Mouse (Mus musculus) ES-E14 (cell line): Measurements from ENCODE around the gene Map3k5. TPM values are rescaled to one million over a fixed set of nuclear protein-coding genes. Genes with fewer than 3 reads are reported as not detected.

ENCODE experiments used
- DNase-seq: peaks from one replicate; pipeline ENCODE4 v3.0.0-alpha.2; 2013; ENCODE audit warnings: low read depth, low spot score
- H3K27ac ChIP-seq: 2 replicates; pipeline ENCODE4 v1.5.1; 2012; ENCODE audit warnings: low read depth, mild to moderate bottlenecking, low read length, moderate library complexity, mixed read lengths; ENCODE audit not compliant: poor library complexity, insufficient read depth, severe bottlenecking
- H3K36me3 ChIP-seq: 2 replicates; pipeline ENCODE4 v1.6.1; 2012; ENCODE audit warnings: mild to moderate bottlenecking, low read length, moderate library complexity, mixed read lengths; ENCODE audit not compliant: control insufficient read depth, poor library complexity, insufficient read depth, severe bottlenecking
- H3K4me1 ChIP-seq, 2 experiments: fragments of 150-350 bp in 1 of 2; sonication (generic) in 1 of 2; 2 replicates each; pipeline ENCODE4 v1.6.1; 2012; ENCODE audit warnings: low read length in 2 of 2, mild to moderate bottlenecking in 1 of 2, mixed read lengths in 1 of 2; ENCODE audit not compliant: control insufficient read depth in 2 of 2, insufficient read depth in 2 of 2, poor library complexity in 1 of 2
- H3K4me3 ChIP-seq, 2 experiments: fragments of 150-350 bp in 1 of 2; sonication (generic) in 1 of 2; 2 replicates each; pipeline ENCODE4 v1.5.1; 2012; ENCODE audit warnings: low read length in 2 of 2, low read depth in 1 of 2, mild to moderate bottlenecking in 1 of 2, mixed read lengths in 1 of 2; ENCODE audit not compliant: insufficient read depth in 1 of 2, poor library complexity in 1 of 2, severe bottlenecking in 1 of 2
- H3K9ac ChIP-seq: 2 replicates; pipeline ENCODE4 v1.6.1; 2012; ENCODE audit warnings: low read depth, mild to moderate bottlenecking, low read length, mixed read lengths; ENCODE audit not compliant: poor library complexity, insufficient read depth, severe bottlenecking
- H3K9me3 ChIP-seq: fragments of 150-350 bp; sonication (generic); 2 replicates; pipeline ENCODE4 v1.6.1; 2012; ENCODE audit warnings: low read depth, mild to moderate bottlenecking, low read length; ENCODE audit not compliant: control insufficient read depth, insufficient read depth
- CHD2 ChIP-seq: IDR thresholded peaks from 2 replicates; pipeline ENCODE4 v1.6.1; 2014; ENCODE audit warnings: mild to moderate bottlenecking, low read depth, low read length, inconsistent platforms
- HCFC1 ChIP-seq: IDR thresholded peaks from 2 replicates; pipeline ENCODE4 v1.6.1; 2012; ENCODE audit warnings: low read length, inconsistent platforms, borderline replicate concordance; ENCODE audit not compliant: insufficient read depth
- MAFK ChIP-seq: IDR thresholded peaks from 2 replicates; pipeline ENCODE4 v1.6.1; 2014; ENCODE audit warnings: mild to moderate bottlenecking, low read depth, low read length, inconsistent platforms; ENCODE audit not compliant: insufficient read depth
- ZC3H11A ChIP-seq: IDR thresholded peaks from 2 replicates; pipeline ENCODE4 v1.6.1; 2012; ENCODE audit warnings: low read depth, mild to moderate bottlenecking, inconsistent platforms, low read length, borderline replicate concordance
- ZNF384 ChIP-seq: IDR thresholded peaks from 2 replicates; pipeline ENCODE4 v1.6.1; 2012; ENCODE audit warnings: low read depth, low read length, inconsistent platforms
- in situ Hi-C, 2 experiments: fragments of 600-800 bp; cut with MboI; formaldehyde crosslinking; loops; one replicate each; pipeline ENCODE4 v1.15.1; 2025; ENCODE audit warnings: low sequenced_read_pairs in 2 of 2, inconsistent platforms in 1 of 2; ENCODE audit not compliant: unreplicated experiment in 2 of 2
- total RNA-seq: library from RNA; depleted of rRNA; stranded (reverse); fragments of 300-350 nt; gene quantifications from 2 replicates; pipeline ENCODE4 v1.2.3, GENCODE M21; 2012

Gene Map3k5
- total RNA-seq, 1 experiment: 4.7 TPM

DNA sequence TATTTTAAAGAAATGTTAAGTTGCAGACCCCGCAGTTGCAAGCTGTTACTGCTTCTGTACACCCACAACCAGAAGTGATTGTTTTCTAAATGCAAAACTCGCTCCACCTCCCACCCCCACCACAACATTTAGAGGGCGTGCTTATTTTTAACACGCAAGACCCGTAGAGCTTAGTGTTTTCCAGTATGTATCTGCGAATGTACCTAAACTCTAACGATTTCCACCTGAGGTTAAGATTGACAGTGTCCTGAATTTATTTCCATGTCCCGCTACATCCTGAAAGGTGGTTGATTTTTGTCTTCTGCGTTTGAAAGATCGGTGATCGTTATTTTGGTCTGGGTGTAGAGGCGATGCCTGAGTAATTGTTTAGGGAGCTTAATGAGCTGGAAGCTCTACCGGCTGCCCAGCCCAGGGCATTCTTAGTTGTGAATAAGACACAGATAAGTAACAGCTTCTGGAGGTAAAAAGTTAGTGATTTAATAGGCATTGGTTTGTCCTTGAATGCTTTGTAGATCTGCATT is 215.6 kb downstream of the Map3k5 start:
- in situ Hi-C loops: no loop called here
- H3K9me3 ChIP-seq: no peaks in the 10 kb centered on the region
- no peaks in the 10 kb centered on the region for H3K36me3 ChIP-seq
- peak overlapping the region; percentile 95 to 96 for H3K4me3 ChIP-seq
- H3K27ac ChIP-seq: no peak overlapping the region; the same call in 1 of the 2 replicates
- TF ChIP-seq ZC3H11A (no peak), CHD2 (no peak), ZNF384 (no peak), HCFC1 (no peak), MAFK (no peak)
- peaks cover 9 to 12% of the 10 kb centered on the region in 2 experiments for H3K4me1 ChIP-seq
- H3K9ac ChIP-seq: peak overlapping the region; percentile 89
- no peak for DNase-seq

DNA sequence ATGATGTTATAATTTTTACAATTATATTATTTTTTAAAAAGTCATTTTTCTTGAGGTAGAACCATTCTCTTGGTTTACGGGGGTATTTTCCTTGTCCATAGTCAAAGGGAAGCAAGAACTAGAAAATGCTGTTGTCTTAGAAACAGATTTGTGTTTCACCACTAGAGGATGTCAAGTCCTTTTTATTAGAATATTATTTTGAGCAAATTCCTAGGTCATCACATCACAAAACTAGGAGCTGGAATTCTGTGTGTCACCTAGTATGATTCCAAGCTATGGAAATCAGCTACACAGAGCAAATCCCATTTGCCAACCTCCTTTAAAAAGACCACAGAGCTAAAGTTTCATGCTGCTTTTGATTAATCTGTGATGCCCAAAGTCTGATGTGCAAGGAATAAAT is 217.9 kb downstream of the Map3k5 start:
- no peak overlapping the region for H3K4me3 ChIP-seq
- H3K9ac ChIP-seq: no peak overlapping the region
- peaks cover 14 to 17% of the 10 kb centered on the region in 2 experiments for H3K4me1 ChIP-seq
- no peaks in the 10 kb centered on the region for H3K9me3 ChIP-seq
- TF ChIP-seq ZNF384 (no peak), ZC3H11A (no peak), MAFK (no peak), HCFC1 (no peak), CHD2 (no peak)
- no peaks in the 10 kb centered on the region for H3K36me3 ChIP-seq
- H3K27ac ChIP-seq: no peak overlapping the region
- in situ Hi-C loops: no loop called here
- no peak for DNase-seq

GRCm38 (mm10) chr10:20153507-20153906 is 219.2 kb downstream of the Map3k5 start:
- Histone ChIP-seq H3K36me3 (no peaks in the 10 kb centered on the region), H3K4me1 (peaks cover 16 to 25% of the 10 kb centered on the region in 2 experiments), H3K27ac (peak overlapping the region; percentile 95), H3K9ac (no peak overlapping the region), H3K9me3 (no peaks in the 10 kb centered on the region), H3K4me3 (peak overlapping the region in 1 of 2 experiments; percentile 30; a peak in 1 of 4 replicates)
- TF ChIP-seq CHD2: 0 out of 2 replicates have a peak, but pooled peaks have one; percentile 8
- no peak for TF ChIP-seq MAFK
- DNase-seq: peak; percentile 53
- in situ Hi-C loops: no loop called here

- Histone ChIP-seq H3K9ac (peak overlapping the region; percentile 26; the same call in 1 of the 2 replicates), H3K27ac (no peak overlapping the region), H3K4me1 (peaks cover 21 to 29% of the 10 kb centered on the region in 2 experiments), H3K36me3 (no peaks in the 10 kb centered on the region), H3K4me3 (no peak overlapping the region), H3K9me3 (no peaks in the 10 kb centered on the region)
- DNase-seq: no peak
- TF ChIP-seq ZNF384 (no peak), MAFK (no peak), CHD2 (no peak), ZC3H11A (no peak), HCFC1 (no peak)
- in situ Hi-C loops: no loop called here
Measured at GRCm38 (mm10) chr10:20155401-20155800, 221.1 kb downstream of the Map3k5 start.
